Mouse (Mus musculus) liver, embryonic 18 days (tissue): Measurements from ENCODE around the gene Sart3. TPM values are rescaled to one million over a fixed set of nuclear protein-coding genes. Genes with fewer than 3 reads are reported as not detected.

Experiments
- polyA plus RNA-seq: library from polyadenylated mRNA; depleted of rRNA; stranded (reverse); fragments of >200 nt; gene quantifications from 2 replicates; pipeline ENCODE4 v1.2.3, GENCODE M21; 2012; rRNA removed

The Sart3 gene
- polyA plus RNA-seq = 9.1 and 11.0 TPM in 2 replicates

GRCm38 (mm10) chr5:113772450-113772895 lies at the start of gene Sart3, which contains the start of gene Iscu:
Gene Sart3, minus strand, starts transcription at chr5:113772510.
Gene Iscu, plus strand, starts transcription at chr5:113772748.

DNA sequence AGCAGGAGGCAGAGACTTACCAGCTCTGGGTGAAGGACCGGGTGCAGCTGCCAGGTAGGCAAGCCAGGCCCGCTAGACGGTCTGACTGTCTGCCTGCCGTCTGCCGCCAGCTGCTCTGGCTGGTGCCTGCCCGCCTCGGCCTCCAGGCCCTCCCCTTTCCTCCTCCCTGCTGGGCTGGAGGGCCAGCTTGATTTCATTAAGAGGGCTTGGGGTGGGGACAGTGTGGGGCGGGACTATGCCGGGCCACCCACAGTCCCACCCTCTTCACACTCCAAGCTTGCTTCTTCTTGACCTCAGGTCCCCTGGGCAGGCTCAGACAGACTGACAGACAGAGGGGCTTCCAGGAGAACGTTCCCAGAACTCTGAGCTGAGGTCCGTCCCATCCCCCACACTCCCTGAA lies 28.0 kb upstream of the Sart3 start, which contains the start of gene Tmem119:
Gene Tmem119, minus strand, starts transcription at position 237 of the 400 bp plus-strand sequence.

GRCm38 (mm10) chr5:113735345-113736112 lies 36.8 kb downstream of the Sart3 start, which contains the start of gene Ficd:
Gene Ficd, plus strand, starts transcription at chr5:113735803.

DNA sequence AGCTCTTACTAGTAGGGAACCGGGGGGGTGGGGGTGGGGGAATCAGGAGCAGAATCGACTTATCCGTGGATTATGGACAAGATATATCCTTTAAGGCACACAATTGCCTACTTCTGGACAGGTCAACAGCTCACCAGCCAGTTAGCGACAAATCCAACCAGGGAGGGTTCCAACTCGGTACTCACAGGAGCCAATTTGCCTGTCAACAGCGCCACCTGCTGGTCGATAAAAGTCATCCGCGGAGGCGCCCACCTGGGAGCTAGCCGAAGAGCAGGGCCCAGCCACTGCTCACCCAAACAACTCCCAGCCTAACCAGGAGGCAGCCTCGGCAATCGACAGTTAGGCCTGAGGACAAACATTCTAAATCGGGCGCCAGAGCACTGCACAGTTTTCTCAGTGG lies 47.9 kb downstream of the Sart3 start, which contains the start of gene 1700069L16Rik:
Gene 1700069L16Rik, minus strand, starts transcription at position 327 of the 400 bp plus-strand sequence.

Other genes starting within 250 kb of the Sart3 start
- gene Cmklr1, start 122.1 kb downstream of the Sart3 start, polyA plus RNA-seq = 2.0 and 2.5 TPM in 2 replicates
- not detected in 2 replicates for gene 1700069L16Rik, start 47.7 kb downstream of the Sart3 start, polyA plus RNA-seq
- gene Ficd, start 36.7 kb downstream of the Sart3 start, polyA plus RNA-seq = 1.7 and 1.9 TPM in 2 replicates
- 66.4 and 73.3 TPM in 2 replicates for gene Iscu, start 238 bp upstream of the Sart3 start, polyA plus RNA-seq
- 1.9 and 2.0 TPM in 2 replicates for gene Tmem119, start 28.0 kb upstream of the Sart3 start, polyA plus RNA-seq
- 19.2 and 20.6 TPM in 2 replicates for gene Selplg, start 60.1 kb upstream of the Sart3 start, polyA plus RNA-seq
- 25.0 and 27.4 TPM in 2 replicates for gene Coro1c, start 136.2 kb upstream of the Sart3 start, polyA plus RNA-seq
- gene Ssh1, start 221.4 kb upstream of the Sart3 start, polyA plus RNA-seq = 2.8 and 3.1 TPM in 2 replicates
- gene Dao, start 231.2 kb upstream of the Sart3 start, polyA plus RNA-seq = 0.05 TPM in 1 of 2 replicates, not detected in the other